28 mouse cellular contexts compared by ENCODE assay signal in genomic region chr11:7592010-7592409, GRCm38 (mm10).
"Had no signal": no experiment of that assay in that cellular context is flagged by ENCODE, and none has a peak within 500 bp of the region (broad histone marks: within the 10 kb centered on the region; RNA-seq: fewer than 3 reads in every experiment).

No protein-coding gene starts in this region.

- H3K9me3 ChIP-seq: embryonic facial prominence, embryonic 10.5 days; embryonic facial prominence, embryonic 12.5 days; embryonic facial prominence, embryonic 13.5 days; embryonic facial prominence, embryonic 15.5 days; forebrain, embryonic 10.5 days; forebrain, embryonic 12.5 days; forebrain, embryonic 13.5 days; forebrain, embryonic 15.5 days had no signal

- H3K27ac ChIP-seq: embryonic facial prominence, embryonic 10.5 days; embryonic facial prominence, embryonic 12.5 days; embryonic facial prominence, embryonic 13.5 days; embryonic facial prominence, embryonic 15.5 days; forebrain, embryonic 10.5 days; forebrain, embryonic 12.5 days; forebrain, embryonic 13.5 days; forebrain, embryonic 15.5 days; gastrocnemius, adult 2 months had no signal

- DNase-seq: cerebellum, adult 2 months; cerebellum, adult 8-10 months; cerebellum, adult 9-10 months; cerebellum, adult 9-11 months; cerebellum, postnatal 10 days; cerebellum, postnatal 14 days; cerebellum, postnatal 25 days; cerebellum, postnatal 36 days; embryo, embryonic 11 days; forebrain, postnatal 0 days; gastrocnemius, adult 2 months; gastrocnemius, postnatal 10 days; gastrocnemius, postnatal 14 days; gastrocnemius, postnatal 25 days; gastrocnemius, postnatal 36 days; heart, adult 11 months; heart, adult 18-20 months had no signal

- H3K9ac ChIP-seq: embryonic facial prominence, embryonic 12.5 days; embryonic facial prominence, embryonic 13.5 days; embryonic facial prominence, embryonic 15.5 days; forebrain, embryonic 12.5 days; forebrain, embryonic 13.5 days; forebrain, embryonic 15.5 days; forebrain, postnatal 0 days had no signal

- ATAC-seq: forebrain, embryonic 13.5 days; forebrain, embryonic 14.5 days; forebrain, embryonic 15.5 days; forebrain, embryonic 16.5 days; forebrain, postnatal 0 days had no signal

- H3K4me2 ChIP-seq: embryonic facial prominence, embryonic 12.5 days; embryonic facial prominence, embryonic 13.5 days; embryonic facial prominence, embryonic 15.5 days; forebrain, embryonic 12.5 days; forebrain, embryonic 13.5 days; forebrain, embryonic 15.5 days had no signal

- H3K4me3 ChIP-seq: embryonic facial prominence, embryonic 10.5 days; embryonic facial prominence, embryonic 12.5 days; embryonic facial prominence, embryonic 13.5 days; embryonic facial prominence, embryonic 15.5 days; erythroblast, embryonic 14.5 days; forebrain, embryonic 10.5 days; forebrain, embryonic 12.5 days; forebrain, embryonic 13.5 days; forebrain, embryonic 15.5 days; gastrocnemius, adult 2 months had no signal

- H3K4me1 ChIP-seq: embryonic facial prominence, embryonic 10.5 days; embryonic facial prominence, embryonic 12.5 days; embryonic facial prominence, embryonic 13.5 days; embryonic facial prominence, embryonic 15.5 days; forebrain, embryonic 10.5 days; forebrain, embryonic 12.5 days; forebrain, embryonic 13.5 days; forebrain, embryonic 15.5 days had no signal

- H3K36me3 ChIP-seq: embryonic facial prominence, embryonic 10.5 days; embryonic facial prominence, embryonic 12.5 days; embryonic facial prominence, embryonic 13.5 days; embryonic facial prominence, embryonic 15.5 days; forebrain, embryonic 10.5 days; forebrain, embryonic 12.5 days; forebrain, embryonic 15.5 days had no signal

- H3K27me3 ChIP-seq: embryonic facial prominence, embryonic 12.5 days; embryonic facial prominence, embryonic 13.5 days; embryonic facial prominence, embryonic 15.5 days; forebrain, embryonic 12.5 days; forebrain, embryonic 13.5 days; forebrain, embryonic 15.5 days had no signal
